Mouse (Mus musculus) CH12.LX (cell line): ENCODE measurements around the gene Cirbp. TPM values are rescaled to one million over a fixed set of nuclear protein-coding genes. Genes with fewer than 3 reads are reported as not detected.

ENCODE experiments used
- DNase-seq: peaks from one replicate; pipeline ENCODE4 v3.0.0-alpha.2; 2013; ENCODE audit errors: extremely low read depth
- H3K27ac ChIP-seq: 2 replicates; pipeline ENCODE4 v1.5.1; 2012; ENCODE audit warnings: low read depth, mild to moderate bottlenecking, control low read depth, moderate library complexity; ENCODE audit not compliant: insufficient read depth
- H3K27me3 ChIP-seq: replicated peaks from 2 replicates; pipeline ENCODE3; 2012; ENCODE audit warnings: inconsistent platforms
- H3K36me3 ChIP-seq, 2 experiments: replicated peaks in 1 of 2; 2 replicates each; pipeline versions ENCODE3 to v1.6.1; 2012; ENCODE audit warnings: inconsistent platforms in 1 of 2, low read length in 1 of 2, mild to moderate bottlenecking in 1 of 2, mixed read lengths in 1 of 2, moderate library complexity in 1 of 2; ENCODE audit not compliant: control insufficient read depth in 1 of 2, insufficient read depth in 1 of 2
- H3K4me1 ChIP-seq, 2 experiments: 2 replicates each; pipeline ENCODE4 v1.6.1; 2012; ENCODE audit warnings: inconsistent platforms in 1 of 2, moderate library complexity in 1 of 2; ENCODE audit not compliant: insufficient read depth in 2 of 2, control insufficient read depth in 1 of 2
- H3K4me2 ChIP-seq: 2 replicates; pipeline ENCODE4 v1.6.1; 2012; ENCODE audit warnings: low read depth, mild to moderate bottlenecking, control low read depth; ENCODE audit not compliant: poor library complexity, insufficient read depth, severe bottlenecking
- H3K4me3 ChIP-seq, 3 experiments: fragments of 150-350 bp in 1 of 3; sonication (generic) in 1 of 3; replicated peaks in 1 of 3; 2 replicates each; pipeline versions ENCODE3 to v1.5.1; 2011 to 2012; ENCODE audit warnings: low read depth in 2 of 3, low read length in 2 of 3, mild to moderate bottlenecking in 2 of 3, moderate library complexity in 2 of 3, control low read depth in 1 of 3, improper control_type of control experiment in 1 of 3, inconsistent platforms in 1 of 3, mixed read lengths in 1 of 3; ENCODE audit not compliant: poor library complexity in 1 of 3
- H3K79me2 ChIP-seq: replicated peaks from 2 replicates; pipeline ENCODE4 v1.6.1; 2012; ENCODE audit warnings: mild to moderate bottlenecking, moderate library complexity; ENCODE audit not compliant: control insufficient read depth, poor library complexity, insufficient read depth, severe bottlenecking; ENCODE audit errors: extremely low read depth
- H3K9ac ChIP-seq: 2 replicates; pipeline ENCODE4 v1.6.1; 2012; ENCODE audit warnings: low read depth, mild to moderate bottlenecking, control low read depth, moderate library complexity; ENCODE audit not compliant: insufficient read depth
- H3K9me3 ChIP-seq: replicated peaks from 2 replicates; pipeline ENCODE3; 2012; ENCODE audit warnings: low read length, inconsistent platforms, mixed read lengths
- BHLHE40 ChIP-seq: IDR thresholded peaks from 2 replicates; pipeline ENCODE4 v1.6.1; 2011; ENCODE audit warnings: mild to moderate bottlenecking, low read depth, low read length, improper control_type of control experiment
- ELF1 ChIP-seq: IDR thresholded peaks from 2 replicates; pipeline ENCODE4 v1.6.1; 2014; ENCODE audit warnings: low read depth, mild to moderate bottlenecking, inconsistent platforms, low read length, improper control_type of control experiment
- EP300 ChIP-seq: IDR thresholded peaks from 2 replicates; pipeline ENCODE4 v1.6.1; 2011; ENCODE audit warnings: low read length, improper control_type of control experiment
- ETS1 ChIP-seq: conservative IDR thresholded peaks from 2 replicates; pipeline ENCODE4 v1.6.1; 2012; ENCODE audit warnings: low read depth, mild to moderate bottlenecking, inconsistent platforms, low read length, improper control_type of control experiment, moderate library complexity
- GABPA ChIP-seq: IDR thresholded peaks from 2 replicates; pipeline ENCODE4 v1.6.1; 2012; ENCODE audit warnings: low read depth, low read length, improper control_type of control experiment, inconsistent platforms; ENCODE audit not compliant: insufficient replicate concordance
- HCFC1 ChIP-seq: IDR thresholded peaks from 2 replicates; pipeline ENCODE4 v1.6.1; 2012; ENCODE audit warnings: low read depth, mild to moderate bottlenecking, inconsistent platforms, low read length, improper control_type of control experiment
- IRF4 ChIP-seq: IDR thresholded peaks from 2 replicates; pipeline ENCODE4 v1.6.1; 2014; ENCODE audit warnings: low read depth, mild to moderate bottlenecking, inconsistent platforms, low read length, improper control_type of control experiment
- JUND ChIP-seq: conservative IDR thresholded peaks from 2 replicates; pipeline ENCODE4 v1.6.1; 2011; ENCODE audit warnings: low read depth, low read length, improper control_type of control experiment
- KAT2A ChIP-seq: IDR thresholded peaks from 2 replicates; pipeline ENCODE4 v1.6.1; 2012; ENCODE audit warnings: low read length, improper control_type of control experiment, inconsistent platforms; ENCODE audit not compliant: insufficient replicate concordance
- MAX ChIP-seq: IDR thresholded peaks from 2 replicates; pipeline ENCODE4 v1.6.1; 2011; ENCODE audit warnings: low read length, improper control_type of control experiment
- MAZ ChIP-seq: IDR thresholded peaks from 2 replicates; pipeline ENCODE4 v1.6.1; 2012; ENCODE audit warnings: low read depth, mild to moderate bottlenecking, inconsistent platforms, low read length, improper control_type of control experiment, moderate library complexity
- MXI1 ChIP-seq: IDR thresholded peaks from 2 replicates; pipeline ENCODE4 v1.6.1; 2011; ENCODE audit warnings: mild to moderate bottlenecking, low read depth, low read length, improper control_type of control experiment
- NRF1 ChIP-seq: IDR thresholded peaks from 2 replicates; pipeline ENCODE4 v1.6.1; 2014; ENCODE audit warnings: low read depth, mild to moderate bottlenecking, inconsistent platforms, low read length, improper control_type of control experiment, moderate library complexity
- PAX5 ChIP-seq: IDR thresholded peaks from 2 replicates; pipeline ENCODE4 v1.6.1; 2012; ENCODE audit warnings: low read length, inconsistent platforms, mixed read lengths
- POLR2AphosphoS2 ChIP-seq: IDR thresholded peaks from 2 replicates; pipeline ENCODE4 v1.6.1; 2011; ENCODE audit warnings: low read depth, low read length, improper control_type of control experiment
- RAD21 ChIP-seq: IDR thresholded peaks from 2 replicates; pipeline ENCODE4 v1.6.1; 2011; ENCODE audit warnings: low read depth, mild to moderate bottlenecking, low read length, improper control_type of control experiment, moderate library complexity
- RCOR1 ChIP-seq: conservative IDR thresholded peaks from 2 replicates; pipeline ENCODE4 v1.6.1; 2012; ENCODE audit warnings: low read depth, mild to moderate bottlenecking, inconsistent platforms, low read length, improper control_type of control experiment
- SIN3A ChIP-seq: IDR thresholded peaks from 2 replicates; pipeline ENCODE4 v1.6.1; 2012; ENCODE audit warnings: low read length, improper control_type of control experiment, inconsistent platforms
- SMC3 ChIP-seq: IDR thresholded peaks from 2 replicates; pipeline ENCODE4 v1.6.1; 2011; ENCODE audit warnings: low read depth, low read length, improper control_type of control experiment
- TBP ChIP-seq: conservative IDR thresholded peaks from 2 replicates; pipeline ENCODE4 v1.6.1; 2011; ENCODE audit warnings: low read depth, low read length, improper control_type of control experiment
- UBTF ChIP-seq: IDR thresholded peaks from 2 replicates; pipeline ENCODE4 v1.6.1; 2012; ENCODE audit warnings: low read depth, mild to moderate bottlenecking, inconsistent platforms, low read length, improper control_type of control experiment, moderate library complexity
- USF1 ChIP-seq: IDR thresholded peaks from 2 replicates; pipeline ENCODE4 v1.6.1; 2014; ENCODE audit warnings: low read depth, mild to moderate bottlenecking, inconsistent platforms, low read length, improper control_type of control experiment
- USF2 ChIP-seq: conservative IDR thresholded peaks from 2 replicates; pipeline ENCODE4 v1.6.1; 2011; ENCODE audit warnings: low read depth, low read length, improper control_type of control experiment
- ZKSCAN1 ChIP-seq: IDR thresholded peaks from 2 replicates; pipeline ENCODE4 v1.6.1; 2012; ENCODE audit warnings: low read depth, inconsistent platforms, low read length, improper control_type of control experiment, borderline replicate concordance
- ZMIZ1 ChIP-seq: IDR thresholded peaks from 2 replicates; pipeline ENCODE4 v1.6.1; 2012; ENCODE audit warnings: low read depth, mild to moderate bottlenecking, inconsistent platforms, low read length, improper control_type of control experiment
- dilution Hi-C: fragments of 300-500 bp; cut with MboI; formaldehyde crosslinking; loops from 2 replicates; pipeline ENCODE4 v1.14.3; 2020; ENCODE audit warnings: low sequenced_read_pairs; ENCODE audit not compliant: extremely low pct_unique_long_range_greater_than_20kb, extremely low pct_ligation_motif_present
- in situ Hi-C: fragments of 300-500 bp; cut with MboI; formaldehyde crosslinking; loops from 3 replicates; pipeline ENCODE4 v1.14.3; 2019; ENCODE audit warnings: low sequenced_read_pairs, low pct_ligation_motif_present, low pct_unique_long_range_greater_than_20kb, mixed read lengths
- polyA plus RNA-seq: library from polyadenylated mRNA; unstranded; fragments of >175 nt; gene quantifications from 2 replicates; pipeline ENCODE4 v1.2.1, GENCODE M21; 2012; ENCODE audit warnings: low read depth; ENCODE audit not compliant: insufficient read length
- total RNA-seq, 2 experiments: library from RNA; depleted of rRNA; stranded (reverse); fragments of 300-350 nt in 1 of 2; fragments of >200 nt in 1 of 2; gene quantifications; 2 replicates each; pipeline ENCODE4 v1.2.3; 2012 to 2014

Gene Cirbp
- total and polyA plus RNA-seq, 3 experiments: 27.0 to 40.2 (median 34.4) TPM

GRCm38 (mm10) chr10:80176270-80176834 lies 10.6 kb downstream of the Cirbp start:
- Histone ChIP-seq H3K27ac (no peak overlapping the region), H3K27me3 (peaks cover 26% of the 10 kb centered on the region), H3K4me1 (peaks cover 27 to 69% of the 10 kb centered on the region in 2 experiments)
- dilution Hi-C loops: no loop called here
- no peak for TF ChIP-seq BHLHE40
- TF ChIP-seq RAD21: no peak
- TF ChIP-seq EP300: no peak
- no peak for TF ChIP-seq PAX5
- TF ChIP-seq MXI1: no peak
- no peak for TF ChIP-seq ZMIZ1
- TF ChIP-seq POLR2AphosphoS2: no peak
- TF ChIP-seq, all 38 proteins: peak for 0
- in situ Hi-C loops: loop anchor here (5.0 kb wide), 2 partner anchors 71 to 171 kb away; partner anchors contain the start of genes Adamtsl5 and Ndufs7
- no peak for DNase-seq
- Histone ChIP-seq H3K4me3 (no peak overlapping the region), H3K36me3 (peaks cover 12 to 31% of the 10 kb centered on the region in 2 experiments), H3K4me2 (no peak overlapping the region), H3K9ac (no peak overlapping the region), H3K79me2 (no peaks in the 10 kb centered on the region), H3K9me3 (no peaks in the 10 kb centered on the region)

DNA sequence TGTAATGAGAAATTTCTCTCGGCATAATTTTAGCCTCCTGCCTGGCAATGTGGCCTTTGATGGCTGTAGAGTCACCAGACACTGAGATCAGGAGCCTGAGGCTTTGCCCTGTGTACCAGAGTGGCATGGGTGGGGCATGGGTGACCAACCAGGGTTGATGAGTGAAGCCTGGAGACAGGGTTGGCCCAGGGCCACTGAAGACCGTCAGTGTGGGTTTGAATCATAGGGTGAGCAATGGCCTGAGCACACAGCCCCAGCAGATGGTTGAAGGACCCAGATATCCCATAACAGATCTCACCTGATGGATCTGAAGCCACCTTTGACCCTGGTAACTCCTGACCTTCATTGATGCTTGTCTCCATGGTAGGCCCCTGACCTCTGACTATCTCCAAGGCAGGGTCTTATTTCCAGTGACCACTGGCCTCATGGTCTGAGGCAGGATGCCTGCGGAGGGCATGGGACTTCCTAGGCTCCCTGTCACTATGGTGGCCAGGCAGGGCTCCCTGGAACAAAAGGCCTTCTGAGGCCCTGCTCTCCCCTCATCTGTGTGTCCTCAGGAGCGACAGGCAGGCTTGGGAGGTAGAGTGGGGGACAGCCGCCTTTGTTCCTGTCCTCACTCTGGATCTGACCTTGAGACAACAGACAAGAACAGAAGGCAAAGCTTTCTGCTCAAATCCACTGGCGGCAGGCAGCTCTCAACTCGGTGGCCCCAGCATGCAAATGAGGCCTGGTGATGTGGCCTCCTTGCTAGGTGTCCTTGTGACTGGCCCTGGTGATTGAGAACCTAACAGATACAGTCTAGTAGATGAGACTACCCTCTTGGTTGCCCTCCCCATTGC lies 11.9 kb downstream of the Cirbp start:
- Histone ChIP-seq H3K79me2 (no peaks in the 10 kb centered on the region), H3K36me3 (peaks cover 2 to 21% of the 10 kb centered on the region in 2 experiments), H3K9me3 (no peaks in the 10 kb centered on the region), H3K9ac (no peak overlapping the region), H3K27me3 (peaks cover 39% of the 10 kb centered on the region), H3K4me3 (peak overlapping the region in 1 of 3 experiments; percentile 20), H3K27ac (peak overlapping the region; percentile 31)
- DNase-seq: peak; percentile 53
- in situ Hi-C loops: loop anchor here (5.0 kb wide), 2 partner anchors 70 to 170 kb away; partner anchors contain the start of genes Adamtsl5 and Ndufs7
- TF ChIP-seq USF2 (no peak), JUND (no peak), ZKSCAN1 (no peak), POLR2AphosphoS2 (no peak), HCFC1 (no peak), MAZ (no peak), SIN3A (no peak), IRF4 (no peak), BHLHE40 (0 out of 2 replicates have a peak, but pooled peaks have one; percentile 13), KAT2A (no peak), SMC3 (no peak), TBP (0 out of 2 replicates have a peak, but pooled peaks have one; percentile 37), ELF1 (0 out of 2 replicates have a peak, but pooled peaks have one; percentile 10), MXI1 (0 out of 2 replicates have a peak, but pooled peaks have one; percentile 46), UBTF (no peak), RCOR1 (no peak), GABPA (no peak), USF1 (no peak), ZMIZ1 (0 out of 2 replicates have a peak, but pooled peaks have one; percentile 47), NRF1 (no peak), MAX (no peak), ETS1 (no peak), PAX5 (no peak)
- TF ChIP-seq, all 38 proteins: peak for 5
- dilution Hi-C loops: no loop called here
- Histone ChIP-seq H3K4me1 (peaks cover 24 to 58% of the 10 kb centered on the region in 2 experiments), H3K4me2 (peak overlapping the region; percentile 10)
